Mouse (Mus musculus) lung, adult 2 months (tissue): ENCODE results near the gene Rspo1.

Experiments
- CTCF ChIP-seq: fragments of 200-500 bp; IDR thresholded peaks from 2 replicates; pipeline ENCODE4 v1.5.1; 2011; ENCODE audit warnings: mild to moderate bottlenecking, low read length, control low read depth; ENCODE audit not compliant: insufficient read depth
- POLR2A ChIP-seq: fragments of 200-500 bp; IDR thresholded peaks from 2 replicates; pipeline ENCODE4 v1.6.1; 2011; ENCODE audit warnings: low read depth, mild to moderate bottlenecking, control low read depth, low read length, borderline replicate concordance; ENCODE audit errors: extremely low read depth

DNA sequence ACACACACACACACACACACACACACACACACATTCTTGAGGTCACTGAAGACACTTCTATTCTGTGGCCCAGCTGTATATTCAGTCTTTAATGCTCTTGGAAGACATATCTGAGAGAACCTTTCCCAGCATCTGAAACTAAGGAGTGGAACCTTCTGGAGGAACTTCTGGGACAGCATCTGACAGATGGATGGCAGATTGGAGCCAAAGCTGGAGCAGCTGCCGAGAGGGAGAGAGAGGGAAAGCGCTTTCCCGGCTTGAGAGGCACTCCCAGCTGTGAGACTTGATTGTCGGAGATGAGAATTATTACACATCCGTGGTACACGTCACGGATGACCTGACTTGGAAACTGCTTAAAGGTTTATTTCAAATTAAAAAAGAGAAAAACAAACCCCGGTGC lies 22.5 kb downstream of the Rspo1 start:
- TF ChIP-seq CTCF (no peak), POLR2A (no peak)
